Mouse (Mus musculus) intestine, embryonic 15.5 days (tissue): ENCODE data around the gene Tmod2. TPM values are rescaled to one million over a fixed set of nuclear protein-coding genes. Genes with fewer than 3 reads are reported as not detected.
"Not testable (repeated sequence)": the region's sequence is repeated elsewhere in the genome, so short reads cannot be mapped to it uniquely, and the experiment has no call there.

Experiments
- ATAC-seq: fragments of 200-750 bp; cut with Nextera tagmentation; 2 replicates; pipeline ENCODE4 v1.8.0; 2017; ENCODE audit warnings: moderate TSS enrichment, moderate library complexity
- H3K27ac ChIP-seq: fragments of 300-500 bp; sonication (generic); 2 replicates; pipeline ENCODE4 v1.5.1; 2015; ENCODE audit warnings: mild to moderate bottlenecking, inconsistent platforms
- H3K27me3 ChIP-seq: fragments of 300-500 bp; sonication (generic); replicated peaks from 2 replicates; pipeline ENCODE4 v1.6.1; 2015; ENCODE audit warnings: inconsistent platforms
- H3K36me3 ChIP-seq: fragments of 300-500 bp; sonication (generic); 2 replicates; pipeline ENCODE4 v1.6.1; 2015; ENCODE audit warnings: inconsistent platforms
- H3K4me1 ChIP-seq: fragments of 300-500 bp; sonication (generic); replicated peaks from 2 replicates; pipeline ENCODE4 v1.6.1; 2015; ENCODE audit warnings: inconsistent platforms
- H3K4me2 ChIP-seq: fragments of 300-500 bp; sonication (generic); replicated peaks from 2 replicates; pipeline ENCODE4 v1.6.1; 2015; ENCODE audit warnings: mild to moderate bottlenecking, inconsistent platforms
- H3K4me3 ChIP-seq: fragments of 300-500 bp; sonication (generic); replicated peaks from 2 replicates; pipeline ENCODE4 v1.5.1; 2015; ENCODE audit warnings: inconsistent platforms
- H3K9ac ChIP-seq: fragments of 300-500 bp; sonication (generic); 2 replicates; pipeline ENCODE4 v1.6.1; 2015; ENCODE audit warnings: inconsistent platforms
- H3K9me3 ChIP-seq: fragments of 300-500 bp; sonication (generic); 2 replicates; pipeline ENCODE4 v1.6.1; 2016; ENCODE audit warnings: inconsistent platforms
- WGBS: fragments of 180-500 bp; shearing (Covaris S2); methylation state at CpG from one replicate; pipeline ENCODE4 v1.1.7; 2015; 5-methylcytosine and 5-hydroxymethylcytosine counted together
- polyA plus RNA-seq: library from polyadenylated mRNA; unstranded; fragments of >200 nt; fragmentation: Nextera tagmentation; extraction: Ambion mirVana; gene quantifications from 2 replicates; pipeline ENCODE4 v1.2.1, GENCODE M21; 2015

Gene Tmod2
- polyA plus RNA-seq, 1 experiment from 2014 or later: 20.8 TPM

DNA sequence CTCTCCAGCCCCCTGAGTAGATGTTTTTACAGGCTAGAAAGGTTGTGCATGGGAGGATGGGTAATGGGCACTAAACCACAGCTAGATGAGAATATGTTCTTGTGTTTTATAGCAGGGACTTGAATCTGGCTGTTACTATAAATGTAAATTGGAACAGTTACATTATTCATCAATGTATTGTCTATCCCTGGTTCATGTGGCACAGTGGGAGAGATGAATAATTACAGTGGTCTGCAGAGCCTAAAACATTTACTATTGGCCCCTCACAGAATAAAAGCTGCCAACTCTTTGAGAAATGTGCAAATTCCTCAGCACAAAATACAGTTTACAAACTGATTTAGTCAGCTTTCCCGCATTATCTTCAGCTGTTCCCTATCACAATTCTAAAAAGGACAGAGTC is 74.7 kb downstream of the Tmod2 start:
- no peaks in the 10 kb centered on the region for H3K9me3 ChIP-seq
- WGBS: 57% methylated on average over 1 of the region's 1 CpGs
- ATAC-seq: no peak
- H3K4me3 ChIP-seq: no peak overlapping the region
- H3K4me1 ChIP-seq: no peaks in the 10 kb centered on the region
- no peaks in the 10 kb centered on the region for H3K27me3 ChIP-seq
- no peak overlapping the region for H3K27ac ChIP-seq
- H3K9ac ChIP-seq: no peak overlapping the region
- no peak overlapping the region for H3K4me2 ChIP-seq
- 0 out of 2 replicates have a peak, but pooled peaks cover 2% of the 10 kb centered on the region for H3K36me3 ChIP-seq

GRCm38 (mm10) chr9:75534431-75534962 is 76.6 kb downstream of the Tmod2 start:
- ATAC-seq: no peak
- H3K4me2 ChIP-seq: no peak overlapping the region

DNA sequence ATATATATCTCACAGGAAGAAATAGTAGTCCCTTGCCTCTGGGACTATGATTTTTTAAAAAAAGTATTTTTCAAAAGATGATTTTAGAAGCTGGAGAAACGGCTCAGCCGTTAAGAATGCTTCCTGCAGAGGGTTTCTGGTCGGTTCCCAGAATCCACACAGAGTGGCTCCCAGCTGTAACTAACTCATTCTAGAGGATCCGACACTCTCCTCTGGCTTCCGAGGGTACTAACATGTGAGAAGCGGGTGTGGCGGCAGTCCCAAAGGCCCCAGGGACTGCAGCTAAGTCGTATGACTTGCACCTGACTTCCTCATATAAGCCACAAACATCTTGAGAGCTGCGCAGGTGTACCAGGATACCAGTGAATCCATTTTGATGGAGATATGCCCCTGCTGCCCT is 78.1 kb downstream of the Tmod2 start:
- not testable (repeated sequence) for H3K27me3 ChIP-seq, H3K4me3 ChIP-seq, H3K4me2 ChIP-seq, ATAC-seq, H3K4me1 ChIP-seq, H3K9me3 ChIP-seq, H3K36me3 ChIP-seq, H3K27ac ChIP-seq, H3K9ac ChIP-seq
- 75% methylated on average over 9 of the region's 9 CpGs for WGBS

More at GRCm38 (mm10) chr9:75534431-75534962, 76.6 kb downstream of the Tmod2 start:
- Histone ChIP-seq H3K9ac (no peak overlapping the region), H3K9me3 (no peaks in the 10 kb centered on the region), H3K27ac (no peak overlapping the region), H3K4me1 (no peaks in the 10 kb centered on the region), H3K27me3 (no peaks in the 10 kb centered on the region), H3K36me3 (0 out of 2 replicates have a peak, but pooled peaks cover 2% of the 10 kb centered on the region), H3K4me3 (no peak overlapping the region)
- 93% methylated on average over 8 of the region's 8 CpGs for WGBS

GRCm38 (mm10) chr9:75532461-75532860 is 78.7 kb downstream of the Tmod2 start:
- H3K9ac ChIP-seq: no peak overlapping the region
- 91% methylated on average over 7 of the region's 7 CpGs for WGBS
- H3K9me3 ChIP-seq: no peaks in the 10 kb centered on the region

GRCm38 (mm10) chr9:75529358-75529757 is 81.8 kb downstream of the Tmod2 start:
- no peaks in the 10 kb centered on the region for H3K9me3 ChIP-seq
- no peak overlapping the region for H3K4me2 ChIP-seq
- no peaks in the 10 kb centered on the region for H3K4me1 ChIP-seq
- no peak for ATAC-seq
- H3K36me3 ChIP-seq: peaks cover under 1% of the 10 kb centered on the region; the same call in 1 of the 2 replicates
- WGBS: 81% methylated on average over 5 of the region's 5 CpGs
- no peak overlapping the region for H3K9ac ChIP-seq
- H3K27ac ChIP-seq: no peak overlapping the region
- no peak overlapping the region for H3K4me3 ChIP-seq
- H3K27me3 ChIP-seq: no peaks in the 10 kb centered on the region

More at GRCm38 (mm10) chr9:75532461-75532860, 78.7 kb downstream of the Tmod2 start:
- H3K4me2 ChIP-seq: no peak overlapping the region
- H3K4me1 ChIP-seq: no peaks in the 10 kb centered on the region
- no peak for ATAC-seq
- peaks cover 2% of the 10 kb centered on the region; the same call in 1 of the 2 replicates for H3K36me3 ChIP-seq
- H3K27me3 ChIP-seq: no peaks in the 10 kb centered on the region
- no peak overlapping the region for H3K27ac ChIP-seq
- no peak overlapping the region for H3K4me3 ChIP-seq

DNA sequence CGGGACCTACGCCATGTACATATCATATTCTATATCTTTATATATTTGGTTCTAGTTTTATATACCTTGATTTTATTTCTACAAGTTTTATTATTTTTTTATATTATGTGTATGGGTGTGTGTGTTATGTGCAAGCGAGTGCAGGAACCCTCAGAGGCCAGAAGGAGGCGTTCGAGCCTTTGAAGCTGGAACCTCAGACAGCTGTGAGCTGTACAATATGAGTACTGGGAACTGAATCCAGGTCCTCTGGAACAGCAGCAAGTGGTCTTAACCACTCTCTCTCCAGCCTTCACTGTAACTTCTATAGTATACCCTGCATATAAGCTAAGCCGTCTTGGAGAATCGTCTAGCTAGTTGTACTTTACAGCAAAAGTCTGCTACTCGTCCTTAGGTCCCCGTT is 83.0 kb downstream of the Tmod2 start:
- Histone ChIP-seq H3K9me3 (no peaks in the 10 kb centered on the region), H3K4me2 (no peak overlapping the region), H3K4me3 (no peak overlapping the region), H3K36me3 (no peaks in the 10 kb centered on the region; the same call in 1 of the 2 replicates), H3K9ac (no peak overlapping the region), H3K27me3 (no peaks in the 10 kb centered on the region), H3K27ac (no peak overlapping the region), H3K4me1 (no peaks in the 10 kb centered on the region)
- WGBS: 96% methylated on average over 9 of the region's 9 CpGs
- ATAC-seq: 0 out of 2 replicates have a peak, but pooled peaks have one; percentile 22

- Histone ChIP-seq H3K36me3 (peaks cover 1% of the 10 kb centered on the region), H3K27me3 (no peaks in the 10 kb centered on the region), H3K4me3 (no peak overlapping the region), H3K4me2 (no peak overlapping the region), H3K27ac (no peak overlapping the region), H3K9me3 (no peaks in the 10 kb centered on the region), H3K4me1 (no peaks in the 10 kb centered on the region), H3K9ac (no peak overlapping the region)
- WGBS: 70% methylated on average over 13 of the region's 13 CpGs
- peak; percentile 96 for ATAC-seq
Observed at GRCm38 (mm10) chr9:75527368-75528059, 83.6 kb downstream of the Tmod2 start.

- H3K4me3 ChIP-seq: no peak overlapping the region
- H3K4me1 ChIP-seq: no peaks in the 10 kb centered on the region
- WGBS: 74% methylated on average over 6 of the region's 6 CpGs
- H3K4me2 ChIP-seq: no peak overlapping the region
- H3K27ac ChIP-seq: no peak overlapping the region
- no peak overlapping the region for H3K9ac ChIP-seq
- H3K27me3 ChIP-seq: no peaks in the 10 kb centered on the region
- ATAC-seq: no peak
- H3K9me3 ChIP-seq: no peaks in the 10 kb centered on the region
- H3K36me3 ChIP-seq: peaks cover 5% of the 10 kb centered on the region; the same call in 1 of the 2 replicates
Observed at GRCm38 (mm10) chr9:75523646-75524045, 87.5 kb downstream of the Tmod2 start.

DNA sequence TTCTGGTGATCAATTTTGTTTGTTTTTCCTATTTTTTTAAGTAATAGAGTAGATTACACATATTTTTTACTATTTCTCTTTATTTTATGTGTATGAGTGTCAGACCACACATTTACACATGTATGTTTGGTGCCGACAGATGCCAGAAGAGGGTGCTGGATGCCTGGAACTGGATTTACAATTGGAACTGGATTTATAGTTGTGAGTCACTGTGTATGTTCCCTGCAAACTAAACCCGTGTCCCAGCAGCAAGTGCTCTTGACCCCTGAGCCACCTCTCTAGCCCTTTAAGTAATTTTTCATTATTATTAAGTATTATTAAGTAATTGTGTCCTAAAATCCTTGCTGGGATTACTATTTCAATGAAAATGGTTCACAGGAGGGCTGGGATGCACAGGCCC is 88.9 kb downstream of the Tmod2 start:
- Histone ChIP-seq H3K27me3 (no peaks in the 10 kb centered on the region), H3K36me3 (peaks cover 5% of the 10 kb centered on the region; the same call in 1 of the 2 replicates), H3K27ac (no peak overlapping the region), H3K4me3 (no peak overlapping the region), H3K9ac (no peak overlapping the region), H3K9me3 (no peaks in the 10 kb centered on the region), H3K4me2 (no peak overlapping the region), H3K4me1 (no peaks in the 10 kb centered on the region)
- 68% methylated on average over 2 of the region's 2 CpGs for WGBS
- ATAC-seq: no peak

GRCm38 (mm10) chr9:75521788-75522187 is 89.3 kb downstream of the Tmod2 start:
- Histone ChIP-seq H3K36me3 (peaks cover 5% of the 10 kb centered on the region; the same call in 1 of the 2 replicates), H3K27me3 (no peaks in the 10 kb centered on the region), H3K4me1 (no peaks in the 10 kb centered on the region), H3K4me2 (no peak overlapping the region), H3K9ac (no peak overlapping the region), H3K9me3 (no peaks in the 10 kb centered on the region), H3K27ac (no peak overlapping the region), H3K4me3 (no peak overlapping the region)
- 59% methylated on average over 4 of the region's 4 CpGs for WGBS
- no peak for ATAC-seq

DNA sequence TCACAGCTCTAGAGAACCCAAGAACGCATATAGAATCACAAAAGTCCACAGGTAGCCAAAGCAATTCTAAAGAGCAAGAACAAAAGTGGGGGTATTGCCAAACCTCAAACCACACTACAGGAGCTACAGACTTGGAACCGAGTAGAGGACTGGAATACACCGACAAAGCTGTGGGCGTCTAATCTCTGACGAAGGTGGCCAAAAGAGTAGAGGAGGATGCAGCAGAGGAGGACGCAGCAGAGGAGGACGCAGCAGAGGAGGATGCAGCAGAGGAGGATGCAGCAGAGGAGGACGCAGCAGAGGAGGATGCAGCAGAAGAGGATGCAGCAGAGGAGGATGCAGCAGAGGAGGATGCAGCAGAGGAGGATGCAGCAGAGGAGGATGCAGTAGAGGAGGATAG is 90.2 kb downstream of the Tmod2 start:
- H3K4me2 ChIP-seq: no peak overlapping the region
- 96% methylated on average over 8 of the region's 8 CpGs for WGBS
- H3K9ac ChIP-seq: no peak overlapping the region
- no peaks in the 10 kb centered on the region for H3K27me3 ChIP-seq
- ATAC-seq: no peak
- peaks cover 5% of the 10 kb centered on the region; the same call in 1 of the 2 replicates for H3K36me3 ChIP-seq
- H3K4me1 ChIP-seq: no peaks in the 10 kb centered on the region
- H3K27ac ChIP-seq: no peak overlapping the region
- H3K4me3 ChIP-seq: no peak overlapping the region
- no peaks in the 10 kb centered on the region for H3K9me3 ChIP-seq

GRCm38 (mm10) chr9:75517751-75518150 is 93.4 kb downstream of the Tmod2 start:
- Histone ChIP-seq H3K36me3 (peaks cover 7% of the 10 kb centered on the region), H3K4me3 (no peak overlapping the region), H3K27ac (no peak overlapping the region), H3K27me3 (no peaks in the 10 kb centered on the region), H3K4me2 (no peak overlapping the region), H3K9ac (no peak overlapping the region), H3K4me1 (no peaks in the 10 kb centered on the region), H3K9me3 (no peaks in the 10 kb centered on the region)
- 80% methylated on average over 3 of the region's 3 CpGs for WGBS
- ATAC-seq: no peak
